Mouse (Mus musculus) neural tube, embryonic 15.5 days (tissue): Measurements from ENCODE around the gene Aurka. TPM values are rescaled to one million over a fixed set of nuclear protein-coding genes. Genes with fewer than 3 reads are reported as not detected.

ENCODE experiments used
- ATAC-seq: fragments of 200-750 bp; cut with Nextera tagmentation; 2 replicates; pipeline ENCODE4 v1.8.0; 2017; ENCODE audit warnings: mild to moderate bottlenecking, moderate TSS enrichment, moderate library complexity; ENCODE audit not compliant: low FRiP score
- H3K27ac ChIP-seq: fragments of 300-500 bp; sonication (generic); replicated peaks from 2 replicates; pipeline ENCODE4 v1.5.1; 2015; ENCODE audit warnings: mild to moderate bottlenecking, inconsistent platforms
- H3K27me3 ChIP-seq: fragments of 300-500 bp; sonication (generic); replicated peaks from 2 replicates; pipeline ENCODE4 v1.6.1; 2015; ENCODE audit warnings: inconsistent platforms
- H3K36me3 ChIP-seq: fragments of 300-500 bp; sonication (generic); 2 replicates; pipeline ENCODE4 v1.6.1; 2015; ENCODE audit warnings: inconsistent platforms
- H3K4me1 ChIP-seq: fragments of 300-500 bp; sonication (generic); 2 replicates; pipeline ENCODE4 v1.6.1; 2015; ENCODE audit warnings: inconsistent platforms
- H3K4me2 ChIP-seq: fragments of 300-500 bp; sonication (generic); 2 replicates; pipeline ENCODE4 v1.6.1; 2015; ENCODE audit warnings: inconsistent platforms, mild to moderate bottlenecking, moderate library complexity
- H3K4me3 ChIP-seq: fragments of 300-500 bp; sonication (generic); replicated peaks from 2 replicates; pipeline ENCODE4 v1.5.1; 2015; ENCODE audit warnings: mild to moderate bottlenecking, inconsistent platforms
- H3K9ac ChIP-seq: fragments of 300-500 bp; sonication (generic); replicated peaks from 2 replicates; pipeline ENCODE4 v1.6.1; 2015; ENCODE audit warnings: mild to moderate bottlenecking, inconsistent platforms
- H3K9me3 ChIP-seq: fragments of 300-500 bp; sonication (generic); replicated peaks from 2 replicates; pipeline ENCODE4 v1.6.1; 2016; ENCODE audit warnings: inconsistent platforms
- WGBS: fragments of 180-500 bp; shearing (Covaris S2); methylation state at CpG from one replicate; pipeline ENCODE4 v1.1.7; 2015; ENCODE audit warnings: mixed read lengths; 5-methylcytosine and 5-hydroxymethylcytosine counted together
- polyA plus RNA-seq: library from polyadenylated mRNA; unstranded; fragments of >200 nt; fragmentation: Nextera tagmentation; extraction: Ambion mirVana; gene quantifications from 2 replicates; pipeline ENCODE4 v1.2.1, GENCODE M21; 2015

Gene Aurka
- polyA plus RNA-seq, 1 experiment from 2014 or later: 11.7 TPM

DNA sequence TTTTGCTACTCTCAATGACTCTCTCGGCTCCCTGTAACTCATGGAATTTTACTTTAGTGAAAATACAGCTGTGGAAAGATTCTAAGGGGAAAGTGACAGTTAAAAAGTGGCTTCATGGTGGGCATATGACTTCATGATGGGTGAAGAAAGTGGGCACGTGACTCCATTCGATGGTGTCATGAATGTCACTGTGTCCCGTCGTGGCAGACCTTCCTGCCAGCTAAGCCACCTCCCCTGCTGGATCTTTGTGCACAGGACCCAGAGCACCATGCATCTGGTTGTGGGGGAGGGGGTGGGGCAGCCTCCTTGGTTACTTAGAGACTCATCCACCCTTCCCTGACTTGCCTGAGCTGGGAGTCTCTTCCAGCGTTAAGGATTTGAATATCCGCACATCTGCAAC is 33.9 kb upstream of the Aurka start:
- Histone ChIP-seq H3K9me3 (no peaks in the 10 kb centered on the region), H3K9ac (no peak overlapping the region), H3K27ac (no peak overlapping the region), H3K4me2 (no peak overlapping the region), H3K4me1 (no peaks in the 10 kb centered on the region), H3K36me3 (no peaks in the 10 kb centered on the region), H3K4me3 (no peak overlapping the region), H3K27me3 (no peaks in the 10 kb centered on the region)
- WGBS: 68% methylated on average over 7 of the region's 7 CpGs
- ATAC-seq: no peak

DNA sequence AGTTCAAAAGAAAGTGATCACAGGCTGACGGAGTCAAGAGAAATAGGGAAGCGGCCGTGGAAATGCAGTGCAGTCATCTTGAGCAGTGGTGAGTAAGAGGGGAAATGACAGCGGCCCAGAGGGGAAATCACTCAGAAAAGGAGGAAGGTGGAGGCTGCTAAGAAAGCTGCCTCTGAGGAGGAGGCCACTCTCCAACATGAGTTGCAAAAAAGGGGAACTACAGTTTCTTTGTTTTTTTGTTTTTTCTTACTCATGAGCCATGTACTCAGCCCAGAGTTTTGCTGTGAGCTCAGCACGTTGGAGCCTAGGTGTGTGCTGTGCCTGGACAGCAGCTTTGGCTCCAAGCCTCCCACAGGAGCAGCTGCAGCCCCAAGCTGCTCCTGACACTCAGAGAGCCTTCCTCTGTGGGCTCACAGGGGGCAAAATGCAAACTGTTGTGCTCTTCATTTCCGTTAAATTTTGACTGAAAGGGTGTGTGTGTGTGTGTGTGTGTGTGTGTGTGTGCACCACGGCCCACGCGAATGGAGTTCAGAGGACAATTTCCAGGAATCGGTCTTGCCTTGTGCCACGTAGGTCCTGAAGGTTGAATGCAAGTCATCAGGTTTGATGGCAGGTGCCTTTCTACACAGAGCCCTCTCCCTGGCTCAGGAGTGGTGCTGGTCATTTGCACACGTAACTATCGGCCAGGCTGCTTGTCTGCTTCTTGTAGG is 30.9 kb upstream of the Aurka start:
- H3K27me3 ChIP-seq: no peaks in the 10 kb centered on the region
- ATAC-seq: no peak
- no peaks in the 10 kb centered on the region for H3K4me1 ChIP-seq
- H3K9ac ChIP-seq: no peak overlapping the region
- no peaks in the 10 kb centered on the region for H3K36me3 ChIP-seq
- WGBS: 76% methylated on average over 13 of the region's 13 CpGs
- no peak overlapping the region for H3K4me3 ChIP-seq
- no peak overlapping the region for H3K4me2 ChIP-seq
- no peaks in the 10 kb centered on the region for H3K9me3 ChIP-seq
- no peak overlapping the region for H3K27ac ChIP-seq

DNA sequence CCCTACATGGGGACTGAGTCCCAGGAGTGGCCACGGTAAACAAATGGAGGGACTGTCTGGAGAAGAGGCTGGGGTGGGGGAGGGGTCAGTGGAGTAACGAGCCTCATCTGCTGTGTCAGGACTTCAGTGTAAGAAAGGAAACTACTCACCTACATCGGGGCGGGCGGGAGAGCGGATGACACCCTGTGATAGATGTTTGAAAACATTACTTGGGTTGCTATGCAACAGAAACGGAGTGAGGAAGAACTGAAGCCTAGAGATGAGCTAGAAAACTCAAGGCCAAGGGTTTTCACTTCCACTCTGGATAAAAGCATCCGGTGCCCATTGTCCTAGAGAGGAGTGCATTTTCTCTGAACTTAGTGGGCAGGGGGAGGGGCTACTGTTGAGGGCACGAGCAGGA is 29.6 kb upstream of the Aurka start:
- no peaks in the 10 kb centered on the region for H3K4me1 ChIP-seq
- no peak overlapping the region for H3K4me2 ChIP-seq
- H3K9me3 ChIP-seq: no peaks in the 10 kb centered on the region
- H3K27me3 ChIP-seq: no peaks in the 10 kb centered on the region
- WGBS: 28% methylated on average over 9 of the region's 9 CpGs
- no peak overlapping the region for H3K27ac ChIP-seq
- H3K9ac ChIP-seq: no peak overlapping the region
- no peak for ATAC-seq
- H3K36me3 ChIP-seq: no peaks in the 10 kb centered on the region
- H3K4me3 ChIP-seq: no peak overlapping the region

DNA sequence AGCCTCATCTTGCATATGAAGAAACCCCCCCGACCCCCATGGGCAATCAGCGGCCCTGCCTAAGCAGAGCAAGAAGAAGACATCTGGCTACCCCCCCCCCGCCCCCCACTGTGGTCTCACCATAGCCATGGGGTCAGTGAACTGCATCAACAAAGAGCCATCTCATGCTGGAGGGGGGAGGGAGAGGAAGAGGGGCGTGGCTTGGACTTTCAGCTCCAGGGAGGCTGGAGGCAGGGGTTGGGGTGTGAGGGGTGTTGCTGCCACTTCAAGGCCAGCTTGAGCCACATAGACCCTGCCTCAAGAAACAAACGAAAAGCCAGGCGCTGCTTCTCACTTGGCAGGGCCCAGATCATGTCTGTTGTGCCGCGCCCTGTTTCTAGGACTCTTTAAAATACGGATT is 25.6 kb upstream of the Aurka start:
- Histone ChIP-seq H3K9me3 (no peaks in the 10 kb centered on the region), H3K27ac (no peak overlapping the region), H3K36me3 (no peaks in the 10 kb centered on the region), H3K9ac (no peak overlapping the region), H3K4me1 (no peaks in the 10 kb centered on the region), H3K4me2 (no peak overlapping the region), H3K27me3 (no peaks in the 10 kb centered on the region), H3K4me3 (no peak overlapping the region)
- ATAC-seq: no peak
- 48% methylated on average over 9 of the region's 9 CpGs for WGBS

DNA sequence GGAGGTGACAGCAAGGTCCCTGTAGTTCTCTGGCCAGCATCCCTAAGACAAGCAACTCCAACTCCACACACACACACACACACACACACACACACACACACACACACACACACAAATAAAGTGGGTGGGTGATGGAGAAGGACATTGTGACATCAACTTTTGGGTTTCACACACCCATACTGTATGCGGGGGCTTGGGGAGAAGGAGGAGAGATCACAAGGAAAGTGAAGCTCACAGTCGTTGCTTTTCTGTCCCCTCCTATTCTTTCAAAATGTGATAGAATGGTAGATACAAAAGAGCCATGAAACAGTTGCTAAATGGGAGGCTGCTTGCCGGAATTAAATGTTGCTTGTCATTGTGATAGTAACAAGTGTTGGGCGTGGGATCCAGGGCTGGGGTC is 24.3 kb upstream of the Aurka start:
- Histone ChIP-seq H3K9ac (no peak overlapping the region), H3K4me1 (no peaks in the 10 kb centered on the region), H3K4me2 (no peak overlapping the region), H3K36me3 (no peaks in the 10 kb centered on the region), H3K9me3 (no peaks in the 10 kb centered on the region), H3K27me3 (no peaks in the 10 kb centered on the region), H3K4me3 (no peak overlapping the region), H3K27ac (no peak overlapping the region)
- 66% methylated on average over 4 of the region's 4 CpGs for WGBS
- no peak for ATAC-seq

DNA sequence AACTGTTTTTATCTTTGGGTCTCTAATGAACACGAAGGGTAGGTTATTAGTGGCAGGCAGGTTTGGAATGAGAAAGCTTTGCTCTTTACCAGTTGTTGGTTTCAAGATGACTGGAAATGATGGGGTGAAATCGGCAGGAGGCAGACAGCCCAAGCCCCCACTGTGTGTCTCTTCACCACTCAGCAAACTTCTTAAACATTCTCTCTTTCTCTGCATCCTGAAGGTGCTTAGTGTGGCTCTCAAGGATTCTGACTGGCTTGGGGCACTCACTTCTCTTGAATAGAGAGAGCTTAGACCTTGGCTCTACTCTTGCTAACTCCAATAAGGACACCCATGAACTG is 23.7 kb upstream of the Aurka start:
- Histone ChIP-seq H3K27me3 (no peaks in the 10 kb centered on the region), H3K4me3 (no peak overlapping the region), H3K27ac (no peak overlapping the region), H3K4me2 (no peak overlapping the region), H3K9ac (no peak overlapping the region), H3K9me3 (no peaks in the 10 kb centered on the region), H3K4me1 (no peaks in the 10 kb centered on the region), H3K36me3 (no peaks in the 10 kb centered on the region)
- ATAC-seq: no peak
- WGBS: 81% methylated on average over 2 of the region's 2 CpGs

DNA sequence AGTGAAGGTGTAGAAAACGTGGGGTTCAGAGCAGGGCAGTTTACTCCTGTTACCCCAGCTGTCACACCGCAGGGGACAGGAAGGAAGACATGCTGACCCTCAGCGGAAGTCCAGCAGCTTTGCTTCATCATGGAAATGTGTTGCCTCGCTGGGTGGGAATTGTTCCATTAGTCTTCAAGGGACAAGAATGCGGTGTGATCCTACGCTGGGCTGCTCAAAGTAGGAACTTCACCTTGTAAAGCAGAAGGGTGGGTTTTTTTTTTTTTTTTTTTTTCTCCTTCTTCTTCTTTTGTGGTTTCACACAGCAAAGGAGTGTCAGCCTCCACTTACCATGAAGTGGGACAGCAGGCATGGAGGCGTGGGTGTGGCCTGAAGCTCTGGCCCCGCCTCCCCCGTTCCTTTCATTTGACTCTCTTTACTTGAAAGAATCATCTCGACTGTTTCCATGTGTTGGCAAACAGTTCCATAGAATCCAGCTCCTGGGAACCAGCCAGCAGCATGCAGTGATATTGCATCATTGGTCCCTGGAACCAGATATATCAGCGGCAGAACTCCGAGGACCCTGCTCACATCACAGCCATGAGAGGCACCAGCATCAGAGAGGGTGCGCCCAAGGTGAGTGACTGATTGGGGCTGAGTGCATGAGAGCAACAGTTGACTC is 23.2 kb upstream of the Aurka start, which contains the start of gene Cass4:
Cass4 (plus strand) TSS at position 404 of the 661 bp plus-strand sequence.
- Histone ChIP-seq H3K9ac (no peak within 1 kb of the TSS), H3K36me3 (no peaks in the 10 kb centered on the region), H3K27ac (no peak within 1 kb of the TSS), H3K27me3 (no peaks in the 10 kb centered on the region), H3K4me2 (no peak within 1 kb of the TSS), H3K9me3 (no peaks in the 10 kb centered on the region), H3K4me1 (no peaks in the 10 kb centered on the region), H3K4me3 (no peak within 1 kb of the TSS)
- 37% methylated on average over 13 of the region's 13 CpGs for WGBS
- no peak for ATAC-seq

DNA sequence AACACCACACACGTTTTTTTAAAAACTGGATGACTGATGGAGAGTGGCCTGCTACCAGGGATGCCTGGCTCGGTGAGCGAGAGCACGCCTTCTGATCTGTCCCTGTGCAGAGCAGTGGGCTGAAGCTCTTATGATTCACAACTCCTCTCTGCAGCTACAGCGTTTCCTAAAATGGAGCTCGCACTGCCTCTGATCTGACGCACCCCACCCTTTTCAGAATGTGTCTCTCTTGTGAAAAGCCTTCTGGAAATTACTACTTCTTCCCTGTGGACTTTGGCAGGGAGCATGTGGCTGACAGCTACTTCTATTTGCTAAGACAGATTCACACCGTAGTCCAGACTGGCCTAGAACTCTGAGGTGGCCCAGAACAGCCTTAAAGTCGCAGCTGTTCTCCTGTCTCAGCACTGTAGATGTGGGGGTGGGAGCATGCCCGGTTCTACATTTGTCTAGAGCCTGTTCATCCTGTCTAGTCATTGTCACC is 21.7 kb upstream of the Aurka start:
- no peaks in the 10 kb centered on the region for H3K36me3 ChIP-seq
- no peaks in the 10 kb centered on the region for H3K4me1 ChIP-seq
- H3K9ac ChIP-seq: no peak overlapping the region
- no peaks in the 10 kb centered on the region for H3K27me3 ChIP-seq
- no peaks in the 10 kb centered on the region for H3K9me3 ChIP-seq
- no peak for ATAC-seq
- no peak overlapping the region for H3K4me2 ChIP-seq
- 74% methylated on average over 10 of the region's 10 CpGs for WGBS
- no peak overlapping the region for H3K4me3 ChIP-seq
- no peak overlapping the region for H3K27ac ChIP-seq

DNA sequence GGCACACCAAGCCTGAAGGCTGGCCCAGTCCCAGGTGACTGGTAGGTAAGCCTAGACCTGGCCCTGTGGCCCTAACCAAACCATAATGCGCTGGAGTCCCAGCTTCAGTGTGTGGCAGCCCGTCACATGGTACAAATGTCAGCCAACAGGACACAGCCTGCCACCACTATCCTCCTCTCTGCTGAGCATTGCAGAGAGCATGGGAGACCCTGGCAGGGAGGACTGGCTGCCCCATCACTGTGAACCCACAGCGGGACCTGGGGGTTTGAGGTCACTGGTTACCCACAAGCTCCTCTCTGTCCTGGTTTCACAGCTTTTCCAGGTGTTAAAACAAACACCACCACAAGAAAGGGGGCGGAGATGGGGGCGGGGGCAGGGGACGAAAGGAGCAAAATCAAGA is 20.0 kb upstream of the Aurka start:
- Histone ChIP-seq H3K4me1 (no peaks in the 10 kb centered on the region), H3K9me3 (no peaks in the 10 kb centered on the region), H3K9ac (no peak overlapping the region), H3K4me3 (no peak overlapping the region), H3K4me2 (no peak overlapping the region), H3K36me3 (no peaks in the 10 kb centered on the region), H3K27ac (no peak overlapping the region), H3K27me3 (no peaks in the 10 kb centered on the region)
- WGBS: 44% methylated on average over 6 of the region's 6 CpGs
- ATAC-seq: no peak

DNA sequence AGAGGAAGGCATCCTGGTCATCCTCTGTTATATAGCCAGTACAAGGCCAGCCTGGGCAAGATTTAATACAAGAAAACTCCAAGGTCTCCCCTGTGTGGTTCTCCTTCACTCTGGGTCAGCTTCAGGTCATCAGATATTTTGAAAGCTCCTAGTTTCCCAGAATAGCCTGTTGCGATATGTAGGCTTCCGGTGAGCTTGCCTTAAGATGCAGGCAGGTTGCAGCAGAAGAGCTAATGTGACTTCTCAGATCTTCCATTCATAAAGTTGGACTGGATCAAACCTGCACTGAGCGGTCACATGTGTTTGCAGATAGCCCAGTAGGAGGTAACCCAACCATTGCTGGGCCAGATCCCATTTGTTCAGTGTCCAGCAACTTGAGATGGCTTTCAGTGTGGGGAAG is 14.4 kb upstream of the Aurka start:
- Histone ChIP-seq H3K36me3 (peaks cover 29% of the 10 kb centered on the region), H3K4me2 (no peak overlapping the region), H3K9me3 (no peaks in the 10 kb centered on the region), H3K9ac (no peak overlapping the region), H3K27me3 (no peaks in the 10 kb centered on the region), H3K4me3 (no peak overlapping the region), H3K4me1 (no peaks in the 10 kb centered on the region), H3K27ac (no peak overlapping the region)
- WGBS: 95% methylated on average over 3 of the region's 3 CpGs
- no peak for ATAC-seq

DNA sequence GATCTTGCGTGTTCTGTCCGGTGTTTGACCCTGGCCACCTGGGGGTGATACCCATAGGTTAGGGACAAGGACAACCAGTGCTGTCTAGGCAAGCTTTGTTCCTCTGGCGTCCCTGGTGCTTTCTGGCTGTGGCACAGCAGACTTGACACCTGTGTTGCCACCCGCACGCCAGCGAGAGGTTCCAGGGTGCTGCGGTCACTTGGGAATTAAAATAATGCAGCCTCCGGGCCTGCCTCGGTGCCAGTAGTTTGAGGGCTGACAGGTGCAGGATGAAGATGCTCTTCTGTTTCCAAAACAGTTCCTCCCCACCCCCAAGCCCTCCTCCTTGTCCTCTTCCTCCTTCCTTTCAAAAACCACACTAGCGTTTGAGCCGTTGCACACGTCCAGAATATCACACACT is 11.6 kb upstream of the Aurka start:
- H3K9me3 ChIP-seq: no peaks in the 10 kb centered on the region
- no peak overlapping the region for H3K4me3 ChIP-seq
- no peak overlapping the region for H3K9ac ChIP-seq
- no peaks in the 10 kb centered on the region for H3K4me1 ChIP-seq
- 92% methylated on average over 12 of the region's 12 CpGs for WGBS
- H3K27me3 ChIP-seq: no peaks in the 10 kb centered on the region
- H3K4me2 ChIP-seq: no peak overlapping the region
- peaks cover 55% of the 10 kb centered on the region for H3K36me3 ChIP-seq
- no peak for ATAC-seq
- H3K27ac ChIP-seq: no peak overlapping the region

DNA sequence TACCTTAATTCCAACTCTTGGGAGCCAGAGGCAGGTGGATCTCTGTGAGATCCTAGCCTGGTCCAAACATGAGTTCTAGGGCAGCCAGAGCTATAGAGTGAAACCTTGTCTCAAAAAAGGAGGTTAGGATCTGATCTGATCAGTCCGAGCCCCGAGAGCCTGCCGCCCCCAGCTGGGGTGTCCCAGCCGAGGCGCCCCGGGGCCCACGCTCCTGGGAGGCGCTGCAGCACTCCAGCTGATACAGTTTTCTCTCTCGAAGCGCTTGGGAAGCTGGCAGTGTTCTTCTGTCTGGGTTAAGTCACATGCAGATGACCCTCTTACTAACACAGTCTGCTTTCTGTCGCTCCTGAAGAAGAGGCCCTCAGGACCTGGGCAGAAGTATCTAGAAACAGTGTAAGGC is 11.0 kb upstream of the Aurka start:
- ATAC-seq: no peak
- Histone ChIP-seq H3K4me1 (no peaks in the 10 kb centered on the region), H3K27ac (no peak overlapping the region), H3K27me3 (no peaks in the 10 kb centered on the region), H3K36me3 (peaks cover 56% of the 10 kb centered on the region), H3K4me3 (no peak overlapping the region), H3K4me2 (no peak overlapping the region), H3K9ac (no peak overlapping the region), H3K9me3 (no peaks in the 10 kb centered on the region)
- 97% methylated on average over 11 of the region's 11 CpGs for WGBS
